Mouse (Mus musculus) liver, postnatal 0 days (tissue): Measurements from ENCODE around the gene Pgm3.

Experiments used
- CTCF ChIP-seq: sonication (generic); IDR thresholded peaks from 2 replicates; pipeline ENCODE4 v1.5.1; 2016; ENCODE audit warnings: antibody characterized with exemption, low read depth
- EP300 ChIP-seq: IDR thresholded peaks from 2 replicates; pipeline ENCODE4 v1.6.1; 2016; ENCODE audit warnings: antibody characterized with exemption, low read depth, mild to moderate bottlenecking

GRCm38 (mm10) chr9:86534071-86534470 lies 37.6 kb downstream of the Pgm3 start:
- TF ChIP-seq CTCF (no peak), EP300 (no peak)
